Mouse (Mus musculus): ENCODE data around the gene Cck.

The Cck gene

DNA sequence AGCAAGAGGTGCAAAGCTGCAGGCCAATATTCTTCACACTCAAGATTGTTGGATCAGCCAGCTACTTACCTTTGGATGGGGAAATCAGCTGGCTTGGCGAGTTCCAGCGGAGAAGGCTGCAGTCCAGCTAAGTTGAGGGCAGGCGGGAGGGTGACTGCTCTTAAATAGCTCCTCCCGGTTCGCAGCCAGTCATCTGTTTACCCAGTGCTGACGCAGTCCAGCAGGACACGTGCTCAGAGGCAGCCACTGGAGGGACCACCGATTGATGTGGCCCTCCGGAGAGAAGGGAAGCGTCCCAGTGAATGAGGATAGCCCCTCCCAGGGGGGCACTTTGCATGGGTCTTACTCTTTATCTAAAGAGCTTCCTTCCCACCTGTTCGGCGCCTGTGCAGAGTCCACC lies at the start of gene Cck:
Cck (minus strand) TSS at position 166 of the 400 bp plus-strand sequence.
- peak; percentile 22 for DNase-seq

DNA sequence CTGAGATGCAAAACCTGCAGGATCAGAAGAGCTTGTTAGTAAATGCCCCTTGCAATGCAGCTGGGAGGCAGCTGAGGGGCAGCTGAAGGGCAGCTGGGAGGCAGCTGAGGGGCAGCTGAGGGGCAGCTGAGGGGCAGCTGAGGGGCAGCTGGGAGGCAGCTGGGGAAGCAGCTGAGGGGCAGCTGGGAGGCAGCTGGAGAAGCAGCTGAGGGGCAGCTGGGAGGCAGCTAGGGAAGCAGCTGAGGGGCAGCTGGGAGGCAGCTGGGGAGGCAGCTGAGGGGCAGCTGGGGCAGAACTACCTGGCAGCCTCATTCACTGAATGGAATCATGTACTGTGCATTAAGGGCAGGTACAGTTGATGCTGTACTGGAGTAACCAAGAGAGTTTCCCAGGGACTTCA lies 46.0 kb upstream of the Cck start:
- DNase-seq = no peak

DNA sequence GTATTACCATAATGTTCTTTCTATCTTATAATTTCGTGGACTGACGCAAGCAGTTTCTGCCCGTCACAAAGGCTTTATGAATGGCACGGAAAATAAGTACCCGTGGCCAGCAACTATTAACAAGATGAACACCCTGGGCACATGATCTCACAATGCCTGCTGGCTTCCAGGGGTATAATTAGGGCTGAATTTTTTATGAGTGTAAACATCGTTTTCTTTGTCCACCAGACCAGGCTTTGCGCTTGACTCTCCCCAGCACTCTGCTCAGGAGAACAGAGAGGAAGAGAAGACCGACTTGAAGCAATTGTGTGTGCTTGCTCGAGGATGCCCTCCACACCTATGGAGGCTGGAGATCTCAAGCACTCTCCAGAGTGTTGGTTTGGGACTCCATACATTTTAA lies 37.1 kb upstream of the Cck start:
- DNase-seq = no peak

DNA sequence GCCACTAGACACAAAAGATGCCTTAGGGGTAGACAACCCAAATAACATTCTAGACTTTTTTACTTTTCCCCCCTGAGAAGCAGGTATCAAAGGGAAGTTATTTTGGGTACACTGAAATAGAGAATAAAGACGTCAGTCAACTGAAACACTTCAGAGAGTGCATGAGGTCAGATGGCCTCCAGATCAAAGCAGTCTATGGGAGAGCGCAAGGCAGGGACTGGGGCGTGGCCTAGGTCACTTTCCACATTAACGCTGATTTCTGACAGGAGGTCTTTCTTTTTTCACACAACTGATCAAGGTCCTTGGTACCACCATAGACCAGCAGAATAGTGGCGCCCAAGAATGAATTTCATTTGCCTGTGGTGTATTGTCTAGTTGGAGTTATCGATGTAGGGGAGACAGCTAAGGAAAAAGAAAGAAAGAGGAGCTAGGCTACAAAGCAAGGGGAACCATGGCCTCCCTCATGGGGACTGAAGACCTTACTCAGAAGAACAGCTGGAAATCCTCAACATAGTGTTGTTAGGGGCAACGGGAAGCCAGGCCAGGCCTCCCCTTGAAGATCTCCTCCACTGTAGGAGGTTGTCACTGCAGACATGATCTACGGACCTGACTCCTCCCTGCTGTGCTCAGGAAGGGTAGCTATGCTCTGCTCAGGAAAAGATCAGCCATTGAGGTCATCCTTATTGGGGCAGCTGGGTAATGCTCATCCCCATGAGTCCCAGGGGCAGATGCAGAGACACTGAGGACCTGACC lies 33.3 kb upstream of the Cck start:
- DNase-seq = no peak

DNA sequence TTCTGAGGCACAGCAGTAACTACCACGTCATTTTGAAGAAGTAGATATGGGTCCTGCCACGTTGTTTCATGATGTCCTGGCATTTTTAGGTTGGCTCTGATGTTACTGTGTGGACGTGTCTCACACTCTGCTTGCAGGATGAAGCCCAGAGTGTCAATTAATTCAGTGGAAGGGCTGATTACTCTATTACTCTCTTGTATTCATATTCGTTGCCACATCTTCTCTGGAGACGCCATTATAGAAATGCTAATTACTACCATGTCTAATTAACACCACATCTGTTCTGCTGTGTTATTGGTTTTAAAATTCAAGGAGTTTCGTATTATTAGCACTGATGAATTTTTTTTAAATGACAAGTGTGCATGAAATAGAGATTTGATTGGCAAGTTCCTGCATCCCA lies 30.7 kb upstream of the Cck start:
- no peak for DNase-seq

DNA sequence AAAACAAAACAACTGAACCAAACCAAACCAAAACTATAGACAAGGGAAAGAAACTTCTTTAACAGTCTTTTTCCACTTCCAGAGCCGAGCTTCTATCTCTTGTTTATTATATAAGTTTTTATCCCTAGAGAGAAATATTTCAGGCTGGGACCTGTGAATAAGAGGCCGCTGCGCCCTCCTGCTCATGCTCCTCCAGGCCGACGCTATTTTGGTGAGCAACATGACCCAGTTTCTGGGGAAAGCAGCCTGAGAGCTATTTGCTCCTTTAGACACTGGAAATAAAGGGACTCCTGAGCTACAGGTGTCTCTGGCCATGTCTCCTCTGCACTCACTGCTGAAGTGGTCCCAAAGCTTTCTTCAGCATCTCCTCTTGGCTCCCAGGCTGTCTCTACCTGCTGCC lies 24.6 kb upstream of the Cck start:
- no peak for DNase-seq

DNA sequence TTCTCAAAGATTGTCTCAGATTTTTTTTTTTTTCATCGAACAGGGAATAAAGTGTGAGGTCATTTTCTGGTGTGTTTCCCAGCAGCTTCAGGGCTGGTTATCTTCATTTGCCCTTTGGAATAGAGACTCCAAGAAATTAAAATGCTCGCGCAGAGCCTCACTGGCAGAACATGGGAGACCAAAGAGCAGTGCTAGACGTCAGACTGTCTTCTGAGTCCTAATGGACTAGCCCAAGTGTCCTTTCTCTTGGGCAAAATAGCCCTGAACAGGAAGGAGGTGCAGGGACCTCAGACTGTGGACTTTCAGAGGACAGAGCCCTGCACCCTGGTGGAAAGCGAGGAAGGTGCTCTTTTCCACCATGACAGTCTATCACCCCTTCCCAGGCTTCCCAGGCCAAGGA lies 19.0 kb upstream of the Cck start:
- DNase-seq = no peak

DNA sequence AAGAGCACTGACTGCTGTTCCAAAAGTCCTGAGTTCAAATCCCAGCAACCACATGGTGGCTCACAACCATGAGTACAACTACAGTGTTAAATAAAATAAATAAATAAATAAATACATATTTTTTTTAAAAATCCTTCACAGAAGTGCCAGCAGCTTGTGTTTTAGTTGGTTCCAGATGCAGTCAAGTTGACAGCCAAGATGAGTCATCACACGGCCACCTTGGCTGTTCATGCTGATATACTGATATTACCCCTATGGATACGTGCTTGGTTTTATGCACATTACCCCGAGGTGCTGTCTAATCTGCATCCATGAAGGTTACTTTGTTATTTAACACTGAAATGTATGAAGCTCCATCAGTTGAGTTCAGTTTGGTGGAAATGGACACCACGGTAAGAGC lies 16.4 kb upstream of the Cck start:
- DNase-seq = no peak

DNA sequence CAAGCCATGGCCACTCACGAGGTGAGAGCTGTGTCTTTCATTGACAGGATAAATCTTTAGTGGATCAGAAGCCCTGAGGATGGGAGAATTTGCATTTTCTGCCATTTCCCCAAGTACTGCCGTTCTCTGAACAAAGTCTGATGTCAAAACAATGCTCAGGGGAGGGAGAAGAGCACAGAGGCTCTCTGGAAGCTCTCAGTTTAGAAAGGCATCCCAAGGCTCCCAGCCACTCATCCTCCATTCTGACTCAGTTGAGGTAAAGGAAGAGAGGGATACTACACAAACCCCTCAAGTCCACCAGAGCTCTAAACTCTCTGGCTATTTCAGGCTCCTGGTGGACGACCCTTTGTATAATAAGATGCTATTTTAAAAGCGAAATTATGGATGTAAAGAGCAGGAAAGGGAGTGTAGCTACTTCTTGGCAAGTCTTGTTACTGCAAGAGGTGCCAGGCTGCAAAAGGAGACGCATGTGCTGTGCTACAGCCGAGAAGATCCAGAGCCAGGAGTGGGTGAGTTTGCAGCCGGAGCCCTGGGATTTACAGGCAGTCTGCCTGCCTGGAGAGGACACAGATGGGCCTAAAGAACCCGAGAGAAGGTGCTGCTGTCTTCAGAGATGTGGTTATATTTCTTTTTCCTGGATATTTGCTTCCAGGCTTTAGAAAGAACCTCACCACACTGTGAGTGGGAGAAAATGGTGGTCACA lies 11.1 kb upstream of the Cck start:
- no peak for DNase-seq

DNA sequence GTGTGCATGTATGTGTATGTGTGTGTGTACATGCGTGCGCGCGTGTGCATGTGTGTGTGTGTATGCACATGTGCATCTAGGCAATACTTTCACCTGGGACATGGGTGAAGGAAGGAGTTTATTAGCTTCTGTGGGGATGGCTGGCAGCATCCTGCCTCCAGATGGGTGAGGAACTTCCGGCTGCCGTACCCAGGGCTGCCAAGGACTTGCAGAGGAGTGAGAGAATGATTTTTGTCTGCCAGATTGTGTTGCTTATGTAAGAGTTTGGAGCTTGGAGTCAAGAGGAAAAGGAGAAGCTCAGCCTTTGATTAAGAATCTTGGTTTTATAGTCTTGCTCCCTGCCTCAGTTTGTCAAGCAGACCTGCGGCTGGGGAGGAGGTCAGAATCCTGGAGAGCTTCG lies 9.9 kb upstream of the Cck start:
- DNase-seq = no peak

DNA sequence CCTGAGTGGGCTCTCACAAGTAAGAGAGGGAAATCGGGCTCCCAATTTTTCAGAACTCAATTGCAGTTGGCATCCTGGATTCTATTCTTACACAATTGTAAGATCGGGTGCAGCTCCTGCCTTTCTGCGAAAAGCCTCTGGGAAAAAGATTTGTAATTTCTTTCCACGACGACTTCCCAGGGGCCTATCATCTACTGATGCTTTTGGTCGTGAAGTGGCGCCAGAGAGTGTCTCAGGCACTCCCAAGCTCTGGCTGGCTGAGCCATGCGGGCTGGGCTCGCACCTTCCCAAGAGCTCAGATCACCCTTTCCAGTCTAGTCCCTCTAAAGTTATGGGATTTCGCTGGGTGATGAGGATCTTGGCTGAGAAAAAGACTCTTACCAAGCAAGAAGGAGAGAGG lies 608 bp upstream of the Cck start:
- no peak for DNase-seq

DNA sequence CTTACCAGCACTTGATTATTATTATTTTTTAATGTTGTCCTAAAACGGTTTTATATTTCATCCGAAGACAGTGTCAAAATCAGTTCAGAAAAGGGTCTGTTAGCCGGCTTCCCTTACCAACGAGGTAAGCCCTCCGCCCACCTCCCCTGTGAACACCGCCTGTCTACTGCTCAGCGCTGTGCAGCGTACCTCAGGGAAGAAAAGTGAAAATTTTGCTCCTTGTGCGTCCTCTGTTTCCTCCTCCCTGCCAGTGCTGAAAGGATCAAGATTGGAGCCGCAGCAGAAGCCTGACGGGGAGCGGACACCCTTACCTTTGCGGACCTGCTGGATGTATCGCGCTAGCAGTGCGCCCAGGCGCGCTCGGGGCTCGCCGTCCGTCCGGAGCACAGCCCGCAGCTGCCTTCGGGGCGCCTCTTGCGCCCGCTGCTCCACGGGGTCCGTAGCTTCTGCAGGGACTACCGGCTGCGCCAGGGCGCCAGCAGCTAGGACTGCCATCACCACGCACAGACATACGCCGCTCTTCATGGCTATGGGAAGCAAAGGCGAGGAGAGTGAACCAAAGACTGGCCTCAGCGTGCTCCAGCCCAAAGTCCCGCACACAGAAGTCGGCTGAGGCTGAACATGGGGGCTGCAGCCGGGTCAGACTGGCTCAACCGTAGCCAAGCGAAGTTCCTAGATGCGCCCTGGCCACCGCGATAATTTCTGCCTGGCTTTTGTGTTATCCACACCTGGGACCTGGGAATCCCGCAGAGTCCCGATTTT lies 1.3 kb downstream of the Cck start:
- no peak for DNase-seq

DNA sequence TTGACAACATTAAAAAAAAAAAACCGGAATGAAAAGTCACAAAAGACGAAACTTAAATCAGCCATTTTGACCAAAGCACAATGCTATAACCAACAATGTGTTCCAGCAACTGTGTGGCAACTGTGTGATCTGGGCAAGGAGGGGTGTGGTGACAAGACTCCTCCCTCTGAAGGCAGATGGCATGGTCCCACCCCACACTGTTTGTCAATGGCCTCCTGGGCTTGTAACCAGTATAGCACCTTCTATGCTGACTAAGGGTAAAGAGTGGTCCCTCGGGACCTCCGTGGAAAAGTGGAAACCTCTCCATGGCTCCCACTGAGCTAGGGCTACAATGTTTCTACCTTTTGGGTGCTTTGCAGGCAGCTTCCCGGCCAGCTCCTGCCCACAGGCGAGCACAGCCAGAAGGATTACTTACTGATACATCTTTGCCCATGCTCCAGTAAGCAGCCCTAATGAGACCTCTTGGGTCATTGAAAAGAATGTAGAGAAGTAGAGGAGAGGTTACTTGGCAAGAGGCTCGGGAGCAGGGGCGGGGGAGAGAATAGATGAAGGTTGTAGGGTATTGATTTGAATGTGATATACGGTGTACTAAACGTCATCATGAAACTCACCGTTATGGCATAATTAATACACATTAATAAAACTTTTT lies 3.8 kb downstream of the Cck start:
- no peak for DNase-seq

DNA sequence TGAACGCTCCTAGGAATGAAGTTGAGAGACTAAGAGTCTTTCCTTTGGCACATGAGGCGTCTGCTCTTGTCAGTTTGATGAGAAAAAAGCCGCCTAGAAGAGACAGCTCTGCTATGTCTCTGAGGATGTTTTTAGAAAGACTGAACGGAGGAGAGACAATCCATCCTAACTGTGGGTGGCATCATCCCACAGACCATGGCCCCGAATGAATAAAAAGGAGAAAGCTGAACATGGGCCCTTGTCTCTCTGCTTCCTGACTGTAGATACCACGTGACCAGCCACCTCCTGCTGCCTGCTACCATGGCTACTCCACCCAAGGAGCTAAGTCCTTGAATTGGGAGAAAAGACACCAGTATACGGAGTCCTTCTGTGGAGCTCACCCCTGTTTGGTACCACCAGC lies 8.3 kb downstream of the Cck start:
- DNase-seq = no peak

DNA sequence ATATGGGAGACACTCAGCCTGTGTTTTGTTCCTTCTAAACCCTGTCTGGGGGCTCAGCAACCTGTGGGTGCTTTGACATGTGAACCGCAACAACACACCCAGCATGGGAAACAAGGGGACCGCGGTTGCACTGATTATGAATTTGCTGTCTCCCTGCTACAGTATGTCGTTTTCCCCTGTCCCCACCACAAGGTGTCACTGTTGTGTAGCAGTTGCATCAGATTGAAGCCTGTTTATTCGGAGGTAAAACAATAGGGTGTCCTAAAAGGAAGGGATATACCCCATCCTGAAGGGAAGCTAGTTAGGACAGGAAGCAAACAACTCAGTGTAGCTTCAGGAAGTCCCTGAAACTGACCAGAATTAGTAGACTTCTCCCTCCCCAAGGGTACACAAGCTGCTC lies 16.0 kb downstream of the Cck start:
- peak; percentile 60 for DNase-seq

DNA sequence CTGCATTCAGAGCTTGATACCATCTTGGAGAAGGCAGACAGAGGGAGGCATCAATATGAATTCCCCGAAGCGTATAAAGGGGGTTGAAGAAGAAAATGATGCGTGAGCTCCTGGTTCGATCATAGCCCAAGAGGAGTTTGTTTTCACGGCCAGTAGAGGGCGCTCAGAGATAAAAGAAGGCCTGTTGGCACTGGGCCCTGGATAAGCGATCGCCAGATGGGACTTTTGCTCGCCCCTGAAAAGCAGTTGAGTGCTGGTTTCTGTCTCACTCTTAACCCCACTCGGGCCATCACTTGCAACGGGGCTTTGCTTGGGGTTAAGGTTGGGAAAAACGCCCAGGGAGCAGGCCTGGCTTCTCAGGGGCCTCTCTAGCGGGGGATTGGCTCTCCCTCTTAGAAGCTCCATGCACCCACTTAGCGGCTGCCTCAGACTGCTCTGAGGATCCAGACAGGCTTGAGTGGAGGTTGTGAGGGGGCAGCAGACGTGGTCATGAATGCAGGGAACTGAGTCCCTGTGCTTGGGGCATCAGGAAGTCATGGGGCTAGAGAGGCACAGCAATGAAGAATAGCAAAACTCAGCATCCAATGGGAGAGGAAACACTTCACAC lies 18.1 kb downstream of the Cck start:
- DNase-seq = peak; percentile 71

DNA sequence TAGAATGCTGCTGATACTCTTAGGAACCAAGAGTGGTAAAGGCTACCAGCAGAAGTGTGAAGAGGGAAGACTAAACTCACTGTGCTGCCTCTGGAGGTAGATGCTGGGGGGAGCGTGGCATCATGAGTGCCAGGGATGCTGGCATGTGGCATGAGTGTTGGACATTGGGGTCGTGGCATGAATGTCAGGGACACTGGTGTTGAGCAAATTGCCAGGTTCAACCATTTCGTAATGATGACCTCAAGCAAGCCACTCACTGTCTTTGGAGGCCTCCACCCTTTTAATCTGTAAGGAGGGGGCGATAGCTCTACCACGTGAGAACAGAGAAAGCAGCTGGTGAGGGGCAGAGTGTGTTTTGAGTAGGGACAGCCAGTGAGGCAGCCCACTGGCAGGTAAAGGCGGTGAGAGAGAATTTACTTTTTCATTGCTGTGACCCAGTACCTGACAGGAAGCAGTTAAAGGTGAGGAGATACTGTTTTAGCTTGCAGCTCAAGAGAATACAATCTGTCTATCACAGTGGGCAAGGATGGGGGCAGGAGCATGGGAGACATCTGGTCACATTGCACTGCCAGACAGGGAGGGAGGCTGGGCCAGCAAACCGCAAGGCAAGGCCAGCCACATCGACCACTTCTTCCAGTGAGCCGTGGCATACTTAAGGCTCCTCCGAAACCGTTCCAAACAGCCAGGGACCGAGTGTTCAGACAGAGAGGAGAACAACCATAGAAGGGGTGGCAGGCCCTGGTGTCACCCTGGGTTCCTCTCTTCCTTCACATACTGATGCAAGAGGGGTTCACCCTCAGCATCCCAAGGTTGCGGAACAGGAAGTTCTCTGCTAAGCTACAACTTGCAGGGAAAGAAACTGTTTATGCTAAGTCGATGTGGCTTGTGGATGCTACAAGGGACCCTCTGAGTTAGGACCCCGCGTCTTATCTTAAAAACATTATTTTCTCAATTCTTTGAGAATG lies 19.7 kb downstream of the Cck start:
- no peak for DNase-seq

DNA sequence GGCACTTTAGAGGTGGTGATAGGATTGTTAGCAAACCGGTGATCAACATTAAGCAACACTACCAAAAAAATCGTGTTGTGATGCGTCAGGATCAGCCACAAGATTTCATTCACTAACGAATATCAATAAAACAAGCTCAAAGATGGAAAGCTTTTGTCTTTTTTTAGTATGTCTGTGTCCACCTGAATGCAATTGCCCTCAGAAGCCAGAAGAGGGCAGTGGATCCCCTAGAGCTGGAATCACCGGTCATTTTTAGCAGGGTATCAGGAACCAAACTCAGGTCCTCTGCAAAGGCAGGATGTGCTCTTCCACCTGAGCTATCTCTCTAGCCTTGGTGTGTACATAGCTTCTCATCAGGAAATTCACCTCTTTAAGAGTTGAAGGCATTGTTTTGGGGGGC lies 20.7 kb downstream of the Cck start:
- DNase-seq = no peak

DNA sequence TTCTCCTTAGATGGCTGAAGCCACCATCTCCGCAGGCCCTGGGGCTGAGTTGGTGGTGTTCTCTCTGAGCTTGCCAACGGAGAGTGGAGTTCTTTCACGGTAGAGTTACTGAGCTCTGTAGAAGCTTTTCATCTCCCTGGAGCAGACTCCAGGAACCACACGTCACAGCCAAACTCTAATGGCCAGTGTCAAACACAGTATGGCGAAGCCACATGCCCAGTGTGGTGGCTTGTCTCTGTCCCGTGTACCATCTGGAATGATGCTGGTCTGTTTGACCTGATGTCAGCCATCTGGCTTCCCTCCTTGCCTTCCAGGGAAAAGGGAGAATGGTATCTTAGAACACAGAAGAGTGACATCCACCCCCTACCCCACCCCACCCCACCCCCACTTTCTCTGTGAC lies 25.8 kb downstream of the Cck start:
- DNase-seq = no peak

DNA sequence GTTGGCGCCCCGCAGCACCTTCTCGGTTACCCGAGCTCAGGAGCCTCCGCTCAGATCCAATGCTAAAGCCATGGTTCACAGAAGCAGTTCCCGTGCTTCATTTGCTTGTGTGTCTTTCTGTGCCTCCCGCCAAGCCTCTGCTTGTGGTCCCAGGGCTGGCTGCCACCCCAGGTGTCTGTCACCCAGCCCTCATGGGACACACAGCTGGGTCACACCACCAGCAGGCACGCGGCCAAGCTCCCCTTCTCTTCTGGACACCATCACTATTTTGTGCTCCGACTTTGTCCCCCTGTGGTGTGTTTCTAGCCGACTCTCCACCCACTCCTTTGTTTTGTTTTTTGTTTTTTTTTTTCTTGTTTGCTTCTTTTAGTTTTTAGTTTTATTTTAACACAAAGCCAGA lies 28.0 kb downstream of the Cck start:
- no peak for DNase-seq

DNA sequence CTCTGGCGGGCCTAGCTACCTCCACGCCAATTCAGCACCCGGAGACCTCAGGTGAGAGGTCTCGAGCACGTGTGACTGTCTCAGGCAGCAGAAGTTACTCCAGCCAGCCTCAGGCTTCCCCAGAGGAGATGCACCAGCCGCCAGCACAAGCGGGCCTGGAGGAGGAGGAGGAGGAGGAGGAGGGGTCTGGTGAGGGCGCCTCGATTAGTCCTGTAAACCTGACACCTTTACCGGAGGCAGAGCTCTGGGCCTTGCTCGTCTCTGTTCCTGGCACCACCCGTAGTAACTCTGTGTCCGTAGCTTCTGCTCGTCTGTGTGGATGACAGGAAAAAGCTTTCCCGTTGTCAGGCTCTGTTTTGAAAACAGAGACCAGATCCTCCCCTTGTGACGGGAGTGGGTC lies 35.0 kb downstream of the Cck start:
- no peak for DNase-seq

DNA sequence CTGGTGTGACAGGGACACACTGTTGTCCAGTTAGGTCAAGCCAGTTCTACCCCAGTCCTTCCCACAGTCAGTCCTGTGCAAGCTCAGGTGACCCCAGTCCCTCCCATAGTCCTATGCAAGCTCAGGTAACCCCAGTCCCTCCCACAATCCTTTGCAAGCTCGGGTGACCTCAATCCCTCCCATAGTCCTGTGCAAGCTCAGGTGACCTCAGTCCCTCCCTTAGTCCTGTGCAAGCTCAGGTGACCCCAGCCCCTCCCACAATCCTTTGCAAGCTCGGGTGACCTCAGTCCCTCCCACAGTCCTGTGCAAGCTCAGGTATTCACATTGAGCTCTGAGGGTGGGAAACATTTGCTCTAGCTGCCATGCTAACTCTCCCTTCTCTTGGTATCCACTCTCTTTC lies 35.5 kb downstream of the Cck start:
- DNase-seq = no peak
